Comparison of ENCODE assay signal across 26 mouse cellular contexts in the genomic region with DNA sequence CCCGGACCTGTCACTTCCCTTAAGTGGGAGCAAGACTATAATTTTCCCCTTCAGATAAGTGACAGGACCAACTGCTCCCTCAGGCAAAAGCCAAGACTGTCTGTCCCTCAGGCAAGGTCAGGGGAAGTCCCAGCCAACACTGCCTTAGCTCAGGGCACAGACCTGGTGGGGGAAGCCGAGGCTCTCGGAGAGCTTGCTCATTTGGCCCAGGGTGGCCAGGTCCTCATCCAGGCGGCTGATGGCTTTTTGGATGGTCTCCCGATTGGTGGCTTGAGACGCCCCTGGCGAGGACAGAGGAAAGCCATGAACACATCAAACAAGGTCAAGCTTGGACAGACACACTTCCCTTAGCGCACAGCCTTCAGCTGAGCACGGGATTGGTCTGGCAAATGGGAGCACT. TPM values are rescaled to one million over a fixed set of nuclear protein-coding genes. Genes with fewer than 3 reads are reported as not detected.
A peak's percentile ranks its signal among the peaks of the same experiment; 100 is the strongest.
DNase-seq lines count a peak whose midpoint lies in the region; ATAC-seq and TF ChIP-seq lines count a peak whose summit lies in the region.
"Had no signal": no experiment of that assay in that cellular context is flagged by ENCODE, and none has a peak within 500 bp of the region (broad histone marks: within the 10 kb centered on the region; RNA-seq: fewer than 3 reads in every experiment).

No protein-coding gene starts in this region.

- no peak for TF ChIP-seq CTCF in gastrocnemius, adult 2 months (IDR thresholded peaks at IDR 0.05)

- H3K27me3 ChIP-seq in forebrain, embryonic 12.5 days = no peaks in the 10 kb centered on the region
- H3K27me3 ChIP-seq: embryonic facial prominence, embryonic 12.5 days; embryonic facial prominence, embryonic 15.5 days; forebrain, embryonic 15.5 days; heart, embryonic 12.5 days; heart, embryonic 15.5 days; hindbrain, embryonic 13.5 days; intestine, embryonic 15.5 days had no signal

- no peak for ATAC-seq in forebrain, embryonic 12.5 days (ENCODE audit: low FRiP score)
- ATAC-seq: activated CD4-positive, CD25-positive, alpha-beta regulatory T cell, adult 4 months; forebrain, embryonic 15.5 days; hindbrain, embryonic 16.5 days; intestine, embryonic 15.5 days had no signal

- peak overlapping the region; percentile 40 for H3K4me3 ChIP-seq in gastrocnemius, adult 2 months
- H3K4me3 ChIP-seq in forebrain, embryonic 12.5 days (replicated peaks) = no peak overlapping the region
- H3K4me3 ChIP-seq: embryonic facial prominence, embryonic 12.5 days; embryonic facial prominence, embryonic 15.5 days; forebrain, embryonic 15.5 days; heart, embryonic 12.5 days; heart, embryonic 15.5 days; hindbrain, embryonic 10.5 days; hindbrain, embryonic 13.5 days; intestine, embryonic 15.5 days had no signal

- H3K4me2 ChIP-seq in forebrain, embryonic 12.5 days = no peak overlapping the region
- H3K4me2 ChIP-seq: embryonic facial prominence, embryonic 12.5 days; embryonic facial prominence, embryonic 15.5 days; forebrain, embryonic 15.5 days; heart, embryonic 12.5 days; heart, embryonic 15.5 days; hindbrain, embryonic 13.5 days; intestine, embryonic 15.5 days had no signal

- intact Hi-C loops in gastrocnemius, adult 2 months (cut with DNase I) = loop anchor here (2.0 kb wide), 1 partner anchor 29 kb away; no protein-coding TSS in a partner anchor
- intact Hi-C loops in gastrocnemius, postnatal 14 days (cut with DNase I; ENCODE audit: low total_unique reads) = no loop called here

- no peak overlapping the region for H3K9ac ChIP-seq in forebrain, embryonic 12.5 days
- H3K9ac ChIP-seq: embryonic facial prominence, embryonic 12.5 days; embryonic facial prominence, embryonic 15.5 days; forebrain, embryonic 15.5 days; heart, embryonic 12.5 days; heart, embryonic 15.5 days; hindbrain, embryonic 13.5 days; intestine, embryonic 15.5 days had no signal

- H3K27ac ChIP-seq in gastrocnemius, adult 2 months = peak overlapping the region; percentile 87
- H3K27ac ChIP-seq in forebrain, embryonic 12.5 days = no peak overlapping the region
- H3K27ac ChIP-seq: embryonic facial prominence, embryonic 12.5 days; embryonic facial prominence, embryonic 15.5 days; forebrain, embryonic 15.5 days; heart, embryonic 15.5 days; hindbrain, embryonic 10.5 days; hindbrain, embryonic 13.5 days; intestine, embryonic 15.5 days had no signal

- peaks cover 86% of the 10 kb centered on the region for H3K36me3 ChIP-seq in forebrain, embryonic 12.5 days (replicated peaks)

- H3K9me3 ChIP-seq in forebrain, embryonic 12.5 days = no peaks in the 10 kb centered on the region
- H3K9me3 ChIP-seq: embryonic facial prominence, embryonic 12.5 days; embryonic facial prominence, embryonic 15.5 days; forebrain, embryonic 15.5 days; heart, embryonic 12.5 days; heart, embryonic 15.5 days; hindbrain, embryonic 10.5 days; hindbrain, embryonic 13.5 days; intestine, embryonic 15.5 days had no signal

- peak; percentile 36 for DNase-seq in adrenal gland, postnatal 14 days
- DNase-seq in adrenal gland, postnatal 10 days = no peak
- DNase-seq in gastrocnemius, adult 2 months = peak; percentile 92
- DNase-seq in gastrocnemius, postnatal 14 days = peak; percentile 75
- DNase-seq in skeletal muscle tissue, adult 2 months (ENCODE audit: low read depth, low spot score) = peak; percentile 93
- no peak for DNase-seq in lung, postnatal 36 days
- DNase-seq: B cell, adult 2 months; cerebellum, adult 18-20 months; cerebellum, adult 9-10 months; cerebellum, postnatal 14 days; heart, adult 18-20 months; heart, postnatal 10 days; heart, postnatal 36 days; kidney, adult 11 months; kidney, adult 8-10 months had no signal

- WGBS in forebrain, embryonic 12.5 days = 90% methylated on average over 9 of the region's 9 CpGs

- peaks cover 7% of the 10 kb centered on the region for H3K4me1 ChIP-seq in forebrain, embryonic 12.5 days
- H3K4me1 ChIP-seq: embryonic facial prominence, embryonic 12.5 days had no signal

RNA-seq across cellular contexts. Expression of a gene that starts 18.3 kb away (rescaled TPM):
- total RNA-seq in adrenal gland, postnatal 14 days (2021) = 3.1 and 5.8 TPM in 2 replicates
- total RNA-seq in adrenal gland, postnatal 10 days (2021) = 1 to 10 TPM; 2.8 to 6.7 TPM
- 10 to 100 TPM in 1 of 2 experiments, 1 to 10 TPM in 1; 9.5 to 19.8 TPM for total RNA-seq in gastrocnemius, adult 2 months (2021)
- 10 to 100 TPM in 1 of 2 experiments, 1 to 10 TPM in 1; 5.4 to 16.3 TPM for total RNA-seq in gastrocnemius, postnatal 14 days (2021)
- polyA plus RNA-seq in forebrain, embryonic 12.5 days (2016; fragmentation: Nextera tagmentation; extraction: Ambion mirVana) = 2.2 and 2.6 TPM in 2 replicates

RNA-seq across cellular contexts. Expression of a gene that starts 50.4 kb away (rescaled TPM):
- 43.9 and 47.2 TPM in 2 replicates for total RNA-seq in adrenal gland, postnatal 14 days (2021)
- total RNA-seq in adrenal gland, postnatal 10 days (2021) = 10 to 100 TPM; 35.2 to 43.2 TPM
- 10 to 100 TPM; 20.9 to 33.3 TPM for total RNA-seq in gastrocnemius, adult 2 months (2021)
- total RNA-seq in gastrocnemius, postnatal 14 days (2021) = 10 to 100 TPM; 21.9 to 25.7 TPM
- polyA plus RNA-seq in forebrain, embryonic 12.5 days (2016; fragmentation: Nextera tagmentation; extraction: Ambion mirVana) = 6.5 and 8.1 TPM in 2 replicates

Comparison
In these comparisons a context has a peak if more than half of its experiments do, and no peak if none do; other contexts are left out.
1. DNase-seq: peak in adrenal gland, postnatal 14 days (single experiment), gastrocnemius, adult 2 months (single experiment), gastrocnemius, postnatal 14 days (single experiment) and skeletal muscle tissue, adult 2 months (single experiment); none in adrenal gland, postnatal 10 days (single experiment) and lung, postnatal 36 days (single experiment).